Mouse (Mus musculus): ENCODE measurements around the gene Klhl31.

The Klhl31 gene

DNA sequence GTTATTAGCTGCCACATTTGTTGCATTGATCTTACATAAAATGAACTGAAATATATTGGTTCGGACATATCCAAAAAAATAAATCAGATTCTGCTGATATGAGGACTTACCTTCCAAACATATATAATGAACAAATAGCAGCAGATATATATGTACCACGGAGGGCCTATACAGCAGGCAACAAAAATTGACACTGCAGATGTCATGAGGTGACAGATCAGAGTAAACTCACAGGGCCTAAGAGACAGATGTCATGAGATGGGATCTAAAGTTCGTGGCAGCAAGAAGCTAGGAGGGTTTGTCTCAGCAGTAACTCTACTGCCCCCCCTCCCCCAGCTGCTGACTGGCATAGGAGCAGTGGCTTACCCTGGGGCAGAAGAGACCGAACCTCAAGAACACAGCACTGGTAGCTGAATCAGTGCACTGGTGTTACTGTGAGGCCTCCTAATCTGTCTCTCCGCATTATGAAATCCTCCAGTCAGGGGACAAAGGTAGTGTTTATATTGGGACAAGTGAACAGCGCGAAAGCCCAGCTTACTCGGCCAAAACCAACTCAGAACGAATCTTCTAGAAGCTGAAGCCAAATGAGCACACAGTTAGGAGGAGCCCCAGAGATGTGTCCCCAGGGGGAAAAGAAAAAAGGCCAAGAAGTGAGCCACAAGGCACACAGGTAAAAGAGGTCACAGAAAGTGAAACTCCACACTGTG is 71.3 kb downstream of the Klhl31 start:
- DNase-seq, result no peak

DNA sequence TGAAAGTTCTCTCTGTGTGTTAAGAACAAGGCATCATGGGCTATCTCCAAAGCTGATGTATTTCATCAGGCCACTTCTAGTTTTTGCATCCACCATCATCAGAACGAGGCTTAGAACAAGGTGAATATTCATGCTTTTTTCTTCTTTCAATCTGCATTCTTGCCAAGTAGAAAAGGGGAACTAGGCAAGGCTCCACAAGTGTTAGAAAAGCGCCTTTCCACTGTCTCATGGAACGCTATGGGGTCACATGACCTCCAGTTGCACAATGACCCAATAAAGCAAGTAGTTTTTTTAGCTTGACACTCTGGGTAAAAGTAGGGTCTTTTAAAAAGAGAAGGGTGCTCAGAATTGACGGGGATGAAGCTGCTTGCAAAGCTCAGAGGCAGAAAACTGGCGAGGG is 72.7 kb downstream of the Klhl31 start:
- DNase-seq, result no peak

Data from kidney, adult 18-20 months (tissue).